Mouse (Mus musculus) midbrain, embryonic 14.5 days (tissue): ENCODE results near the gene Rab8a. TPM values are rescaled to one million over a fixed set of nuclear protein-coding genes. Genes with fewer than 3 reads are reported as not detected.

Experiments used
- polyA plus RNA-seq: library from polyadenylated mRNA; unstranded; fragments of >200 nt; fragmentation: Nextera tagmentation; extraction: Ambion mirVana; gene quantifications from 2 replicates; pipeline ENCODE4 v1.2.1, GENCODE M21; 2014

Rab8a gene
- polyA plus RNA-seq, 1 experiment from 2014 or later: 69.9 TPM

Other genes starting within 250 kb of the Rab8a start
- gene Zfp961, start 210.2 kb upstream of the Rab8a start, polyA plus RNA-seq: 16.8 and 23.3 TPM in 2 replicates
- gene Cyp4f18, start 151.6 kb upstream of the Rab8a start, polyA plus RNA-seq: 0.55 and 0.97 TPM in 2 replicates
- gene Olfr372, start 120.0 kb upstream of the Rab8a start, polyA plus RNA-seq: not detected in 2 replicates
- gene Olfr373, start 78.0 kb upstream of the Rab8a start, polyA plus RNA-seq: not detected in 2 replicates
- not detected in 2 replicates for gene Olfr374, start 54.2 kb upstream of the Rab8a start, polyA plus RNA-seq
- gene Tpm4, start 26.2 kb upstream of the Rab8a start, polyA plus RNA-seq: 123 and 197 TPM in 2 replicates
- not detected in 2 replicates for gene Hsh2d, start 28.4 kb downstream of the Rab8a start, polyA plus RNA-seq
- not detected in 2 replicates for gene Cib3, start 51.6 kb downstream of the Rab8a start, polyA plus RNA-seq
- not detected in 2 replicates for gene Gm11034, start 52.4 kb downstream of the Rab8a start, polyA plus RNA-seq
- gene Fam32a, start 58.5 kb downstream of the Rab8a start, polyA plus RNA-seq: 62.4 and 74.6 TPM in 2 replicates
- gene Ap1m1, start 78.8 kb downstream of the Rab8a start, polyA plus RNA-seq: 235 and 260 TPM in 2 replicates
- gene Gm10282, start 144.1 kb downstream of the Rab8a start, polyA plus RNA-seq: 13.6 and 18.2 TPM in 2 replicates
- gene Klf2, start 157.8 kb downstream of the Rab8a start, polyA plus RNA-seq: 3.1 and 5.7 TPM in 2 replicates